Mouse (Mus musculus) forebrain, embryonic 15.5 days (tissue): Measurements from ENCODE around the gene Rpl31. TPM values are rescaled to one million over a fixed set of nuclear protein-coding genes. Genes with fewer than 3 reads are reported as not detected.

ENCODE experiments used
- ATAC-seq: fragments of 200-750 bp; cut with Nextera tagmentation; replicated peaks from 2 replicates; pipeline ENCODE4 v1.8.0; 2017; ENCODE audit warnings: mild to moderate bottlenecking, moderate TSS enrichment, moderate library complexity
- H3K27ac ChIP-seq: fragments of 300-500 bp; sonication (generic); replicated peaks from 2 replicates; pipeline ENCODE4 v1.5.1; 2015; ENCODE audit warnings: mild to moderate bottlenecking, inconsistent platforms
- H3K27me3 ChIP-seq: fragments of 300-500 bp; sonication (generic); 2 replicates; pipeline ENCODE4 v1.6.1; 2015; ENCODE audit warnings: inconsistent platforms
- H3K36me3 ChIP-seq: fragments of 300-500 bp; sonication (generic); 2 replicates; pipeline ENCODE4 v1.6.1; 2015; ENCODE audit warnings: mild to moderate bottlenecking, inconsistent platforms
- H3K4me1 ChIP-seq: fragments of 300-500 bp; sonication (generic); 2 replicates; pipeline ENCODE4 v1.6.1; 2015; ENCODE audit warnings: inconsistent platforms
- H3K4me2 ChIP-seq: fragments of 300-500 bp; sonication (generic); replicated peaks from 2 replicates; pipeline ENCODE4 v1.6.1; 2015; ENCODE audit warnings: mild to moderate bottlenecking, inconsistent platforms
- H3K4me3 ChIP-seq: fragments of 300-500 bp; sonication (generic); 2 replicates; pipeline ENCODE4 v1.5.1; 2015; ENCODE audit warnings: mild to moderate bottlenecking, inconsistent platforms
- H3K9ac ChIP-seq: fragments of 300-500 bp; sonication (generic); replicated peaks from 2 replicates; pipeline ENCODE4 v1.6.1; 2015; ENCODE audit warnings: mild to moderate bottlenecking, inconsistent platforms
- H3K9me3 ChIP-seq: fragments of 300-500 bp; sonication (generic); 2 replicates; pipeline ENCODE4 v1.6.1; 2016; ENCODE audit warnings: inconsistent platforms
- WGBS: fragments of 180-500 bp; shearing (Covaris S2); methylation state at CpG from one replicate; pipeline ENCODE4 v1.1.7; 2015; ENCODE audit warnings: mixed read lengths; 5-methylcytosine and 5-hydroxymethylcytosine counted together
- polyA plus RNA-seq: library from polyadenylated mRNA; unstranded; fragments of >200 nt; fragmentation: Nextera tagmentation; extraction: Ambion mirVana; gene quantifications from 2 replicates; pipeline ENCODE4 v1.2.1, GENCODE M21; 2015

Rpl31 gene
- polyA plus RNA-seq, 1 experiment from 2014 or later: 324 TPM

DNA sequence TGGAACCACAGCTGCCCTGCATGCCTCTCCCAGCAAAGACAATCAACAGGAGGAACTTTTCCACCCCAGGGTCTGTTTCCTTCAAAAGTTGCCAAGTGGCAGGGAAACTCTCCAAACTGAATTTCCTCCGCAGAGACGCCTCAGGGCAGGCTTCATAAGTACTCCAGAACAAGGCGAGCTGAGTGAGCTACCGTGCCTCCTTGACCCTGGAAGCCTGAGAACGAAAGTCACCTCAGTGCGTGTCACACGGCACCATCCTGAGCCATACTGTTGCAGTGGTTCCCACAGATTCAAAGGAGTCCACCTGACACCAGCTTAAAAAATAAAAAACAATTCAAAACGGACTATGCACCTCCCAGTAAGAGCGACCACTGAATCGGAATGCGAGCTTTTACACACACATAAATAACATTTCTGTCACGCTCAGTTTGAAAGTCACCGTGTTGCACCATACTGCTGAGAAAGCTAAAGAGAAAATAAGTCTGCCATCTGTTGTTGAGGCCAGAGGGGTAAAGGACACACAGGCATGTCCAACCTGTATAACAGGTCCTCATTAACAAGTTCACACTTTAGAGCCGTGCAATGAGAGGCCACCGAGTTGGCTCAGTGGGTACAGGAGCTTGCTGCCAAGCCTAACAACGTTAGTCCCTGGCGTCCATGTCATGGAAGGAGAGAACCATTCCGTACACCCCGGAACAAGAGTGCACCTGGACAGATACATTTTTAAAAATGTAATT lies 42.6 kb downstream of the Rpl31 start:
- ATAC-seq: no peak
- H3K4me2 ChIP-seq: no peak overlapping the region
- H3K36me3 ChIP-seq: no peaks in the 10 kb centered on the region
- H3K4me1 ChIP-seq: no peaks in the 10 kb centered on the region
- H3K9ac ChIP-seq: no peak overlapping the region
- no peak overlapping the region for H3K4me3 ChIP-seq
- no peak overlapping the region for H3K27ac ChIP-seq
- 78% methylated on average over 19 of the region's 19 CpGs for WGBS
- H3K27me3 ChIP-seq: no peaks in the 10 kb centered on the region
- no peaks in the 10 kb centered on the region for H3K9me3 ChIP-seq

GRCm38 (mm10) chr1:39417817-39418216 lies 50.2 kb downstream of the Rpl31 start:
- no peak overlapping the region for H3K27ac ChIP-seq
- H3K27me3 ChIP-seq: no peaks in the 10 kb centered on the region
- H3K36me3 ChIP-seq: no peaks in the 10 kb centered on the region
- WGBS: 36% methylated on average over 12 of the region's 12 CpGs
- no peak overlapping the region for H3K4me2 ChIP-seq
- H3K9ac ChIP-seq: no peak overlapping the region
- H3K4me1 ChIP-seq: no peaks in the 10 kb centered on the region
- no peak for ATAC-seq
- H3K4me3 ChIP-seq: no peak overlapping the region
- no peaks in the 10 kb centered on the region for H3K9me3 ChIP-seq

GRCm38 (mm10) chr1:39418852-39419251 lies 51.2 kb downstream of the Rpl31 start:
- no peak for ATAC-seq
- no peaks in the 10 kb centered on the region for H3K4me1 ChIP-seq
- no peak overlapping the region for H3K27ac ChIP-seq
- H3K4me2 ChIP-seq: no peak overlapping the region
- no peak overlapping the region for H3K9ac ChIP-seq
- no peaks in the 10 kb centered on the region for H3K9me3 ChIP-seq
- H3K36me3 ChIP-seq: no peaks in the 10 kb centered on the region
- H3K27me3 ChIP-seq: no peaks in the 10 kb centered on the region
- 89% methylated on average over 9 of the region's 9 CpGs for WGBS
- H3K4me3 ChIP-seq: no peak overlapping the region

DNA sequence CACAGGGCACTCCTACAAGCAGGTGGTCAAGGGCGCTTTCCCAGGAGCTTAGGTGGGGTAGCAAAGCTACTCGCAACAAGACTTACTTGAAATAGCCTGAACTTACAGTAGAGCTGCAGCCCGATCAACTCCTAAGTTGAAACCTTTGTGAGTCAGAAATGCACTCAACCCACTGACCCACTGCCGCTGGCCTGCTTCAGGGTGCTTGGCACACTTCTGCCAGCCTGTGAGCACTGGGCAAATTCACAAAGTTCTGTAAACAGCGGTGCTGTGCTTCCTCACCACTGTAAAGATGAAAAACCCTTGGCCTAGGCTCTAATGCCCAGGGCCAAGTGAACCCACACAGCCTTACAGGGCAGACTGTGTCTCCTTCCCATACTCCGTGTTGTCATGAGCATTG lies 53.3 kb downstream of the Rpl31 start:
- Histone ChIP-seq H3K27ac (no peak overlapping the region), H3K27me3 (no peaks in the 10 kb centered on the region), H3K36me3 (no peaks in the 10 kb centered on the region), H3K4me1 (no peaks in the 10 kb centered on the region), H3K9ac (no peak overlapping the region), H3K9me3 (no peaks in the 10 kb centered on the region), H3K4me2 (no peak overlapping the region), H3K4me3 (no peak overlapping the region)
- ATAC-seq: no peak
- 98% methylated on average over 6 of the region's 6 CpGs for WGBS

Other genes with a start within 250 kb of the Rpl31 start
- 0.86 and 0.99 TPM in 2 replicates for gene Npas2, start 174.1 kb upstream of the Rpl31 start, polyA plus RNA-seq
- 10.0 and 10.6 TPM in 2 replicates for gene Tbc1d8, start 110.9 kb downstream of the Rpl31 start, polyA plus RNA-seq
- gene Cnot11, start 167.2 kb downstream of the Rpl31 start, polyA plus RNA-seq: 18.8 and 19.4 TPM in 2 replicates
- 23.4 and 26.6 TPM in 2 replicates for gene Rnf149, start 209.6 kb downstream of the Rpl31 start, polyA plus RNA-seq